Mouse (Mus musculus) MEL-GATA-1-ER (cell line): Measurements from ENCODE around the gene Cnih3.

Experiments
- DNase-seq: peaks from one replicate; pipeline ENCODE4 v3.0.0-alpha.2; 2012; ENCODE audit warnings: low read depth; ENCODE audit errors: extremely low read depth

Cnih3 gene

DNA sequence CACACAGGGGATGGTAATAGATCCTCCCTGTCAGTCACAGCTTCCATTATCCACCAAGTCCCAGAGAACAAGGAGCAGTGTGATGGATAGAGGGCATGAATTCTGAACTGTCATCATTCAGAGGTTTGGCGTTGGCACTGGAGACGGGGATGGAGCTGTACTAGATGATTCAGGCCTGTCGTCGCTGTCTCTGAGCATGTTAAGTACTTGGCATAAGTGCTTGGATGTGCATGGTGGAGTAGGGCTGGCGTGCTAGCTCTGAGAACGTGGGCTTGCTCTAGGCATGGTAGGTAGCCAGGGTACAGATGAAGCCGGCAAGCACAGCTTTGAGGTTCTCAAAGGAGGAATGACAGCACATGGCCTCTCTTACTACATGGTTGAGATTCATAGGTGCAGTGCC is 95.6 kb downstream of the Cnih3 start:
- no peak for DNase-seq

DNA sequence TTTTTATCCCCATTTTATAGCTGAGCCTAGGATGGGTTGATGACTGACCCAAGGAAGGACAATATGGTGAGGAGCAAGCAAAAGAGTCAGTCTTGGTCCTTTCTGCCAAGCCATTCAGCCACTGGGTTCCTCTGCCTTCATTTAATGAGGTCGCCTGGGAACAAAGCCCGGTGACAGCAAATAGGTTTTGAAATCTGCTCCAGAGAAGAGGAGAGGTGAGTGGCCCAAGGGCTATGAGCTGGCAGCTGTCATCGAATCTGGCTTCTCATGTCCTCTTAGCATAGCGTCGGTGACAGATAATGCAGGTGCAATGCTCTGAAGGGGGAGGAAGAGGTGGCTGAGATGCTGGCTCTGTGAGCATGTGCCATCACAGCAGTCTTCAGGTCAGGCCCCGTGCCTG is 100.7 kb downstream of the Cnih3 start:
- DNase-seq = no peak

DNA sequence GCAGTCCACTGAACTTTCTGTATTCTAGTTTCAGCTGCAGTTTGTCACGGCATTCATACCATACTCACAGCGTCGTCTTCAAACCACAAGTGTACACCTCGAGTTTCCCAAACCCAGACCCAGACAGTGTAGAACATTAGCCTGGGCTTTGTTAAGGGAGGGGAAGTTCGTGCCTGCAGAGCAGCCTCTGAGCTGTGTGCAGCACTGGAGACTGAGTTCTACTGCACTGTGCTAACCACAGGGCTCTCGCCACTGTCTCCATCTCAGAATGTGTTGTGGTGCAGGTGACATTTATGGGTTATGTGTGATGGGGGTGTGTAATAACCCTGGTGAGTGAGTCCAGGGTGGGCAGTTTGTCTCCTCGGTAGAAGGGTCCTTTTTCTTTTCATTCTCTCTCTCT is 104.5 kb downstream of the Cnih3 start:
- no peak for DNase-seq

DNA sequence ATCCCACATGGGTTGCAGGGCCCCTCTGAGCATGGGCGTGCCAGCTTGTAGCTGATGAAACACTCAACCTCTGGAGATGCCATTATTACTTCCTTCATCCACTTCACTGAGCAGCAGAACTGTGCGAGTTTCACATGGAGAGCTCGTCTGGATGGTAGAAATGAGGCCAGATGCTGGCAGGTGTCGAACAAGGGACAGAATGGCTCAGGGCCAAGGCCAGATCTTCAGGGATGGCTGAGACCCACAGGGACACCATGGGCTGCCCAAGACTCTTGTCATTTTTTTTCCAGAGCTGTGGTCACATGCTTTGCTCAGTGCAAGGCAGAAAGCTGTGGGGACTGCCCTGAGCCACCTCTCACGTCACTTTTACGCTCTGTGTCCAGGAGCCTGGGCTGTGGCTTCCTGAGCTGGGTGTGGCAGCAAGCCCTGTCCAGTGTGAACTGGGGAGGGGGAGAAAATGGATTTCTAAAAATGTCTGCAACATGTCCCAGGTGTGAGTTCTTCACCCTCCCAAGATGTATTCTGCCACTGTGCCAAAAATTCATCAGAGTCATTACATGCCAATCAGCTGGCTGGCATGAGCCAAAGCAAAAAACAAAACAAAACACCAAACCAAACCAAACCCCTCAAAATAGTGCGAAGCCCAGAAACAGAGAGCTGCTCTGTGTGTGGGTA is 107.1 kb downstream of the Cnih3 start:
- DNase-seq = no peak

DNA sequence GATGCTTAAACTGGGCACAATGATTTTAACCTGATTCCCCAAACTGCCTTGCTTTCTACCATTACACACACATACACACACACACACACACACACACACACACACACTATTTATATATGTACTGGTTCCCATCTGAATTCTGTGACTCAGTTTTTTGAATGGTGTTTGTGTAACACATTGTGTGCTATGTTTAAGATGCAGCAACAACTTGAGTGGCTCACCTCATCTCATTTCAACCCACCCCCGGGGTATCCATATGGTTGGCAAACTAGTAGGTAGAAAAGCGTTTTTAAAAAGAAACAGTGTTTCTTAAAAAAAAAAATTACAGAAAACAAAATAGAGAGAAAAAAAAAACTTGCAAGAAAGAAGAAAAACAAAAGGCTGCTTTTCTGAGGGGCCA is 107.9 kb downstream of the Cnih3 start:
- no peak for DNase-seq

DNA sequence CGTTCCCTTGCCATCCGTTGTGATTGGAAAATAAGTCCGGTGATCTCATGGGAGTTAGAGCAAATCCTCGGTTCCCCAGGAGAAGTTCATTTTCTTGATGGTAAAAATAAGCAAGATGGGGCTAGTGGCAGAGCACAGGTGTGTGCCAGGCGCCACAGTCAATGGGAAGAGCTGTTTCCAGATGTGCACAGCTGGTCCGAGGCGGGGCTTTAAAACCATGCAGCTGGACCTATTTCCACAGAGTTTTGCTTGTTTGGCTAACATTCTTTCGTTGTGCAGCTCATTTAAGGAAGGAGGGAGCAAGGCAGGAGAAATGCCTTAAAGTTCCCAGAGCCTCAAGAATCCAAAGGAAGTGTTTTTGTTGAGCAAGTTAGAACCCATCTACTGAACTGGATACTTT is 109.1 kb downstream of the Cnih3 start:
- DNase-seq = no peak

DNA sequence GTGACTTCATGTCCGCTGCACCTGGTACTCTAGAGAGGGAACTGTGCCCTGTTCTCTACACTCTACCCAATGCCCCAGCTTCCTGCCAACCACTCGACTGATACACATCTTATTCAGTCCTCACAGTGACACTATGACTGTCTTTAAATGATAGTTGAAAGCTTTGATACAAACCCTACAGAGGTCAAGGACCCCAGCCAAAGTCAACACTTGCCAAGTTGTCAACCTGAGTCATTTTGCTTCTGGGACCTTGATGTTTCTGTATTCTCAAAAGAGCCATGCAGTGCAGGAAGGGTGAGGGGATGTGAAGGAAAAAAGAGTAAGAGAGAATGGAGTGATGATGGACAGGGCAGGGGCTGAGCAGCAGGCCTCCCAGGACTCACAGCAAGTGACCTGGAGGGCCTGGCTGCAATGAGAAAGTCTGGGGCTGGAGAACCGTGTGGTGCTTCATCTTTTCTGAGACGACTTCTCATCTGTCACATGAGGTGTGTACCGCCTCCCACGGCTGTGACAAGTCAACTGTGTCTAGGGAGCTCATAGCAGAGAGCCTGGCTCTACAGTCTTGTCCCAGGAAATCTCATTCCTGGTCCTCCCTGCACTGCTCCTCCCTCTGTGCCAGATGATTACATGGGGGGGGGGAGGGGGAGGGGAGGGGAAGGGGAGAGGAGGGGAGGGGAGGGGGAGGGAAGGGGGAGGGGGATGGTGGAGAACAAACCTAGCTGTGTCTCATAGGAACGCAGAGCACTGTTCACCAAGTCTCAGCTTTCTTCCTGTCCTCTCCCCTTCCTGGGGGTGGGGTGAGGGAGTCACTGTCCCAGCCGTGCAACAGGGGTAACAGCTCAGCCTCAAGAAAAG is 109.8 kb downstream of the Cnih3 start:
- no peak for DNase-seq

DNA sequence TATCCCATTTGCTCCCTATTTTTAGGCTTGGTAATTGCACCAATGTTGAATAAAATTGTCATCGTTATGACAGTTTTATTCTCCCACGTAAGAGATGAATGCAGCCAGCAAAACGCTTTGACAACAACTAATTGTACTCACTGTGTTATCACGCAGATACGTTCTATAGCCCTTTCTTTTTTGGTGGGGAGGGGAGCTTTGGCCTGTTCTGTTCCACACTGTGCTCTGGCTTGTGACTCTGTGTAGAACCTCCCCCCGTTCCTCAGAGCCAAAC is 110.4 kb downstream of the Cnih3 start:
- no peak for DNase-seq

DNA sequence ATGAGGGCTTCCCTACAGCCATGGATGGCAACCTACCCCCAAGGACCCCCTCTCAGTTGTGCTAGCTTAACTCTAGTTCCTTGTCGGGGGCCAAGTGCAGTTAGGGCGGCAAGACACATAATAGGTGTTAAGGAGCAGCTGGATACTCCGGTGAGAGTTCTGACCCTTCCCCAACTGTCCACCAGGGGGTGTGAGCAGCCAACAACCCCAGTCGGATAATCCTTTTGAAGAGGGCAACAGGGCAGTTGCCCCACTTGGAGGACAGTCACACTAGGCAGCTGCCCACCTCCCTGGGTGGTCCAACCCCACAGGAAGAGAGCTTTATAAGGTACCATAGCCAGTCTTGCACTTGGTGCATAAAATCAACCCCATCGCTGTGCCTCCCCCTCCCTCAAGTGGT is 112.6 kb downstream of the Cnih3 start:
- DNase-seq = no peak

DNA sequence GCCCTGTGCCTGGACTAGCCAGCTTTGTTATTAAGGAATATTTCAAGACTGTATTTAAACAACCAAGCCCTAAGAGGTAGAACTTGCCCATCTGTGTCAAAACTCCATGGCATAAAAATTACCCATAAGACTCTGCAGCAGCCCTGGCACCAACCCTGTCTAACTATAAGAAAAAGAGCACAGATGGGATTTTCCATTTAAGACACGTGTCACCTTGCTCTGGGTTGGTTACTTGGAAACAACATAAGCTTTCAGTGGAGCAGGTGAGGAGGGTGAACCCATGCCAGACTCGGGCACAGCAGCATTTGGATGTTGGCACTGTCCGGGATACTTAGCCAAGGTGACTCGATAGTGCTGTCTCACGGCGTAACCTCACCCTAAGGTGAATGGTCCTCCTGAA is 113.6 kb downstream of the Cnih3 start:
- no peak for DNase-seq

DNA sequence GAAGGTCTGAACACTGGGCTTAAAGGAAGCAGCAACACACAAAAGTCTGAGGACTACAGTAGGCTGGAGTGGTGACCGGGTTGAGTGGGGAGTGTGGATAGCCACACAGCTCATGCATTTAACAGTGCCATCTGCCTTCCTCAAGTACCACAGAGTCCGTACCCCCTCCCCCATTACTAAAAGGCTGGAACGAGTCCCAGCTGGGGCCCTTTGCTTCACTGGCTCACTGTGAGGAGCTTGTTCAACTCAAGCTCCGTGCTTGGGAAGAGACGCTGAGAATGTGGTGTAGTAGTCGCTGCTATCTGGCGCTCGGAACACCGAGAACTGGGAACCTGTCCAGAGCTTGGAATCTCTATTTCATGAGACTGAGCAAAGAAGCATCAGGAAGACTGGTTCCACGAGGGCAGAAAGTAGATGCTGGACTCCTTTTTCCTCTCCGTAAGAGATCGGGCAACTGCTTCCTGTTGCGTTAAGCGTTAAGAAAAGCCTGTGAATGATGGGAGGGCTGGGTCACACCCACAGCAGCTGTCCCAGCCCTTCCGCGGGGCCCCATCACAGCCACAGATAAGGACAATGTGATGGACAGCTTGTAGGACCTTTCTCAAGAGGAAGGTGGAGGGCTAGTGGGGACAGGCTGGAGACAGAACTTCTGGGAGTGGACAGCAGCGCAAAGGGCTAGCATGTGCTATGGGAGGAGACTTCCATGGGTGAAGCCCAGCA is 114.3 kb downstream of the Cnih3 start:
- no peak for DNase-seq

DNA sequence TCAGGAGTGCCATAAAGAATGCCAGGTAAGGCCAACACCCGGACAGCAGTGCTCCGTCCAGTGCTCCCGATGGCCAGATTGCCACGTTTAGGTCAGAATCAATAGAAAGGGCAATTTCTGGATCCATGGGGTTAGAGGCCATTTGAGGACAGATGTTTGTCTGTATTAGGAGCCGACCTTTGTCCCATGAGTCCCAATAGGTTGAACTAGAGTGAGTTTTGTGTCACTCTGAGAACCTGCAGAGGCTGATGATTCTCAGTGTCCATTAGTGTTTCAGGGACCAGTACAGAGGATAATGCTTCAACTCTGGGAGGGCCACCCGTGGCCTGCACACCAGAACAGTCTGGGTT is 114.9 kb downstream of the Cnih3 start:
- no peak for DNase-seq

DNA sequence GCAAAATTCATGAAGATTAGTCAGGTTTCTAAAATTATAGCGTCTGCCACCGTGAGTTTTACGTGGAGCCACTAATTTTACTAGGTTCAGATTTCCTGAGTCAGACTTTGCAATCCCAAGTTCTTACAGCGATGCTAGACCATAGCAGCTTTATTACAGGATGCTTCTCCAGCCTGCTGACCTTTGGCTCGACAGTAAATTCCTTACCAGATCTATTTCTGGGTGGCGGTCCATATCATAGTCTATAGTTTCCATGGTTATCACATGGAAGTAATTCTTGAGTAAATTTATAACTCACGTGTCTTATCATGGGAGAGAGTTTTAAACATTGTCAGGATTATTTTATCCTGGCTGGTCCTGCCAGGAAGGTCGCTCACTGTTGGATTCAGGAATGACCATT is 117.0 kb downstream of the Cnih3 start:
- DNase-seq = no peak

DNA sequence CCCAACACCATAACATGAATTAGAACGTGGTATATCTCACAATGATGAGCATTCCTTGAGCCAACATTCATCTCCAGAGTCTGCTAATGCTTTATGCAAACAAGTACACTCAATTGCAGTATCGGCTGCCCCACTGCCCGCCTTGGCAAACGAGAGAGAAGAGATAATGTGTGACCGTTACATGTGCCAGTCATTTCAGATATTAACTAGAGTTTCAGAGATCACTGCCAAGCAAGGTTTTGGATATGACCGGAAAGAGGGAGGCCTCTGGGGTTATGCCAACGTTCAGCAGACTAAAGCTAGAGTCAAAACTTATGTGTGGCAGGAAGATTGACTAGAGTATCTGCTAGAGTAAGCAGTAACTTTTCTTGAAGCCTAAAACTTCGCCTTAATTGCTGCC is 123.7 kb downstream of the Cnih3 start:
- no peak for DNase-seq

DNA sequence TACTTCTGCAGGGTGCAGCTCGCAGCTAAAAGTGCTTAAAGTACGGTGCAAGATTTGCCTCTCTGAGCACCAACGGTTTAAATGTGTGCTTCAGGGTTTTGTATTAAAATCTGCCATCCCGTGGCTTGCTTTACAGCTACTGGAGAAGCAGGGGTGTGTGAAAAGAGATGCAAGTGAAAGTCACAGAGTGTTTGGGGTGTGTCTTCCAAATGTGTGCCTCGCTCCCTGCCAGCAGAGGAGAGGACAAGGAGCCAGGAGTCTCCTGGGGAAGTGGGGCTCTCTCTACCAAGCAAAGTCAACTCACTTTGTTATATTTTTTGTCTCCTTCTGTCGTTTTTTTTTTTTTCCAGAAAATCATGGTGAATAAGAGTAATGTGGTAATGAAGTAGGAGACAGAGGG is 124.1 kb downstream of the Cnih3 start:
- DNase-seq = no peak

DNA sequence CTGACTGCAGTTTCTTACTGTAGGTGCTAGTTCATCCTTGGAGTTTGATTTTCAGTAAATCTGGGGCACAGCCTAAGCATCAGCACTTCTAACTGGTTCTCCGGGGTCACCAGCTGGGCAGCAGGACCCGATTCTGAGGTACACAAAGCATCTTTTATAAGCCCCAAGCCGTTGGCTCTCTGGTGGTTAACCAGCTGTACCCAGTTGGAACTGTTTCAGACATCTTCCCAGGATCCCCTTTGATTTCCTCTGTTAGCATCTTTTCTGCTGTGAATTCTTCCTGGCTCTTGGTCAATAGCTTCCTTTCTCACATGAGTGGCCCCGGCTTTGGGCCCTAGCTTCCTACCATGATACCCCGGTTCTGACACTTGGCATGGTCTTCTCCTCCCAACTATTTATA is 132.3 kb downstream of the Cnih3 start:
- no peak for DNase-seq

DNA sequence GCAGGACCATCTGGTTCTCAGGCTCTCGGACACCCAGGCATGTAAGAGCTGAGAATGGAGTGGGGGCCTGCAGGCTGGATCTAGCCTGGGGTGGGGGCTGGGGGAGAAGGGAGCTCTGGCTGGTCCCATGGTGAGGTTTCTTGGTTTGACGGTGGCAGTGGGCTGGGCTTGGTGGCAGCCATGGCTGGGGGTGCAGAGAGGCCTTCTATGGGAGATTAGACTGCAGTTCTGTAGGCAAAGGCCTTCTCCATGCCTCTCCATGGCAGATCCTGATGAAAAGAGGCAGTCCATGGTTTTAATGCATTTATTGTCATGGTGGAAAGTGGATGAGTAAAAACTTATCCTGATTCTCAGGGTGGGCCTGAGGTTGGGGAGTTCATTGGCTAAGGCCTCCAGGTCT is 151.0 kb downstream of the Cnih3 start:
- no peak for DNase-seq

DNA sequence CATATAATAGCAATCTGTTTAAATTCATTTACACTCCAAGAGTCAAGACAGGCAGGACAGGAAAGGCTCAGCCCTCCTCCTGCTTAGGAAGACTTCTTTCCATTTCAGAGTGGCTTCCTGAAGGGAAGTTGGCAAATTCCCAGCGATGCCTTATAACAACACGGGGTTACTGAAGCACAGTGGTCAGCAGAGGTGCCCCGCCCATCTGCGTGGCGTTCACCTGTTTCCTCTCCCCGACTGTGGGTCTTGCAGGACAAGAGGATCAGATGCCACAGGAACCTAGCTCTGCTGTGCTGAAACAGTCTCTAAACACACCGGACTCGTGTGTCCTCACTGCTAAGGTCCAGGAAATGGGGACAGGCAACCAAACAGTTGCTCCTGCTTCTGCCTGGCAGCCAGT is 152.9 kb downstream of the Cnih3 start:
- DNase-seq = no peak
